Mouse (Mus musculus) adrenal gland, adult 18-20 months (tissue): ENCODE measurements around the gene Wnt4. TPM values are rescaled to one million over a fixed set of nuclear protein-coding genes. Genes with fewer than 3 reads are reported as not detected.

Experiments
- DNase-seq, 2 experiments: peaks; one replicate each; pipeline ENCODE4 v3.0.0; 2021 to 2022; ENCODE audit warnings: low spot score in 2 of 2
- total RNA-seq, 2 experiments: library from RNA; stranded (reverse); gene quantifications; 1 replicate in 1 of 2; 2 replicates in 1 of 2; pipeline ENCODE4 v1.2.3; 2021

The Wnt4 gene
- total RNA-seq, 2 experiments from 2014 or later: 45.5 to 79.4 TPM

DNA sequence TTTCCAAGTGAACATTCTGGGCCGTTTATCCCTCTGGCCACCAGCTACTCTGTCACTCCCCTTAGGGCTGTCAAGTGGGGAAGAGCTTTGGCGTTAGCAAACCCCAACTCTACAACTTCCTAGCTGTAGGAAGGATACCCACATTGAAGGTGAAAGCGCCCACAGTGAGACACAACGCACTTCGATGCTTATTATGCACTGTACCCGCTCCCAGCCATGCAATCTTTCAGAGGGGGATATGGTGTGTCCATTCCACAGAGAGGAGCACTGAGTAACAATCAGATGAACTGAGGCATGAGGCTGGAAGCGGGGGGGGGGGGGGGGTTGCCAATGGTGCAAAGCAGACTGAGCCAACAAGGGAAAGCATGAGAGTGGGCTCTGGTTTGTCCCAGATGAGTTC lies 27.8 kb downstream of the Wnt4 start:
- DNase-seq: no peak

DNA sequence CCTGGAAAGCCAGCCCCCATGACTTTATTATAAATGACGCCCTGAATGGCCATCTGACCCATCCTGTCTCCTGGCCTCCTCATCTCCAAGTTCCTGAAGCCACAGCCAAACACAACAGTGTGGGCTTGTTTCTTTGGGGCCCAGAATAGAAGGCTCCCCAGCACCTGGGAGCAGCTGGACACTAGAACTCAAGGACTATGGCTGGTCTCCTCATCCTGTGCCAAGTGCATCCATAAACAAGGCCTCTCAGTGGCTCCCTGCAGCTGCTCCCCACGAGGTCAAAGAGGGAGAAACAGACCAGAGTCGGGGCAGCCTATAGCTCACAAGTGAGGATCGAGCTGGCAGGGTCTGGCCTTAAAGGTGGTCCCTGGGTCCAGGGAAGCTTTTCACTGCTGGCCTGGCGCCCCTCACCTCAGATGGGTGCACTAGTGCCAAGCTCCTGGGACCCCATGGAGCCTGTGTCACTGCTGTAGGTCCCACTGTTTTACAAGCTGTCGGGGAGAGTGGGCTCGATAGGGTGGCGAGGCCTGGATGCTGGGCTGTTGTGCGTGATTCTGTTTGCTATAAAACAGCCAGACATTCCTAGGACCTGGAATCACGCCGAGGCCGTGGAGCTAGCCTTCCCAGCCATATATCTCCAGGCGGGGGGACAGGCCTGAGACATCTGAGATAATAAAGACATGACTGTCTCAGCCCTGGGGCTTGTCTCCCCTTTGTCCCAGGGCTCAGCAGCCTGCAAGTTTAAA lies 28.7 kb downstream of the Wnt4 start:
- no peak for DNase-seq

DNA sequence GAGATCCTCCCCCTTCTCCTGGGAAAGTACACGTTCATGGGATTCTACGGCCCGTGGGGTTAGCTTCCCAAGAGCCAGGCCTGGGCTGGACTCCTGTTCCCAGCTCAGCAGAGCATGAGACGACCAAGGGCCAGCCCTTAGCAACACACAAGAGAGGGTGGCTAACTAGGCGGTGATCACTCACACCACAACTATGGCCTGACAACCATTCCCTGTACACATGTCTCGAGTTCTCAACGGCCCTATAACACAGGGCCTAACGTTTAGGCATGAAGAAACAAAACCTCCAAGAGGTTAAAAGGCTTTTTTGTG lies 29.2 kb downstream of the Wnt4 start:
- DNase-seq: peak in 1 of 2 experiments; percentile 16

GRCm38 (mm10) chr4:137306991-137307706 lies 29.9 kb downstream of the Wnt4 start:
- DNase-seq: peak in 1 of 2 experiments; percentile 16

DNA sequence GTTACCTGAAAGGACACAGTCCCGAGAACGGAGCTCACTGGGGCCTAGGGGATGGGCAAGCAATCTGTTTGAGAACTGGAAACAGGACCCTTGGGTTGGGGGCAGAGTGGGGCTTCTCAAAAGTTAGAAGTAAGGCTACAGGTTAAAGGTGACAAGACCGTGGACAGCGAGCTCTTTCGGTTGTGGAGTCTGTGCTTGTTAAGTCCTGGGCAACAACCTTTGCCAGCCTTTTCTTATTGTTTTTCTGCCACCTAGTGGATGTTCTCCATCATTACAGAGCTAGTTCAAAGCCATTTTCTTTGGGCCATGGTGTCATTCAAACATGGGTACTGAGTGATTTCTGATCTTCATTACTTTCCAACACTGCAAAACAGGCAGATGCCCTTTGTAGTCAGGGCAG lies 31.1 kb downstream of the Wnt4 start:
- DNase-seq: peak in 1 of 2 experiments; percentile 23

DNA sequence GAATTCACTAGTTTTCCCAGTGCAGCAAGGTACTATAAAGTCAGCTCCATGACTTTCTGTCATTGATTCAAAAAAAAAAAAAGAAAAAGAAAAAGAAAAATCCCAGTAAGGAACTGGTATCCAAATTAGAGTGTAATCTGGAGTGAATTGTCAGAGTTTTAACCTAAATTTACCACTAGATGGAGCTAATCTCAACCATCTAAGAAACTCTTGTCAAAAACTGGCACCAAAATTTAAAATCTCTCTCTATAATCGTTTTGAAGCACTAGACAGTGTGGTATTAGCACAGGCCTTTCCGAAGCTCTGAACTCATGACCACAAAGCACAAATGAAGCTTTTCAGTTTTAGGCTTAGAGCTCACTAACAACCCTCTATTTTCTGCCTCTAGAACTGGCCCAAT lies 36.2 kb downstream of the Wnt4 start:
- DNase-seq: no peak

DNA sequence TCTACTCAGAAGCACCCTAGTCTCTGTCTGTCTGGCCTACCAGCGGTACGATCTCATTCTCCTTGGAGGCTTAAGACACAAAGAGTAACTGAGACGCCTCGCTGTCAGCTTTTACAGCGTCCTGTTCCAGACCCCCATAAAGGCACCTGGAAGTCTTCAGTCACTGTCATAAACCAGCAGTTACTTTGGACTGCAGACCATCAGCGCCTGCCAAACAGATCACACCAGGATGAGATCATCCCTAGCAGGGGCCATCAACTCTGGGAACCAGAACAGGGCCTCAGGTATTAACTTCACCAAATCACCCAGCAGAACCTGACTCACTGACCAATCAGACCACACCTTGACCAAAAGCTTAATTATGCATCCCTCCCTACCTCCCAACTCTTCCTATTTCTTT lies 37.3 kb downstream of the Wnt4 start:
- no peak for DNase-seq

GRCm38 (mm10) chr4:137315061-137315460 lies 37.8 kb downstream of the Wnt4 start:
- no peak for DNase-seq

- peak in 1 of 2 experiments; percentile 7 for DNase-seq
Observed at GRCm38 (mm10) chr4:137316027-137316770, 38.9 kb downstream of the Wnt4 start.

DNA sequence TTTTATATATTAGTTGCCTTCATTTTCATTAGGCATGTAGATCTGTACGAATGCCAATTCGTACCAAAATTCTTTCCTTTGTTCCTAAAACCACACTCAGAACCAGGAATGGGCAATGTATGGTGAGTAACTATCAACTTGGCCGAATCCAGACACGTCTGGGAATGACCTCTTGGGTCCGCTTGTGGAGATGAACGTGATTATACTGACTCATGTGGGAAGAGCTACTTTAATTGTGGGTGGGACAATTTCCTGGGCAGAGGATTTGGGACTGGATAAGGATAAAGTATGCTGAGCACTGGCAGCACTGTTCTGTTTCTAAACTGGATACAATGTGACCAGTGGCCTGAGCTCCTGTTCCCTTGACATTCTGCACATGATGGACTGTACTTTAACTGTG lies 47.6 kb downstream of the Wnt4 start:
- no peak for DNase-seq

DNA sequence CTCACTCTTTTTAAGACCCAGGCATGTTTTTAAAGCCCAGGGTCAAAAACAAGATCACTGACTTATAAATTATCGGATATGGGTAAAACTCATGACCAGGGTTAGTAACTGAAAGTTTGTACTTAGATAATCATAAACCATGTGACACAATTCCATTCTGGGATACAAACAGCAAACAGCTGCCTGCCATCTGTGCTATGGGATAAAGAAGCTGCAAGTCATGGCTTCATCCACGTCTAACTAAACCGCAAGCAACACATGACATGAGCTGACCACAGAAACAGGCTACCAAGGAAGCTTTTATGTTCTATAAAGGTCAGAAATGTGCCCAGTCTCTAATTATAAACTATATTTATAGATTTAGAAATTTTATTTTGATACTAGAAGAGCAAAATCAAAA lies 49.2 kb downstream of the Wnt4 start:
- DNase-seq: no peak

DNA sequence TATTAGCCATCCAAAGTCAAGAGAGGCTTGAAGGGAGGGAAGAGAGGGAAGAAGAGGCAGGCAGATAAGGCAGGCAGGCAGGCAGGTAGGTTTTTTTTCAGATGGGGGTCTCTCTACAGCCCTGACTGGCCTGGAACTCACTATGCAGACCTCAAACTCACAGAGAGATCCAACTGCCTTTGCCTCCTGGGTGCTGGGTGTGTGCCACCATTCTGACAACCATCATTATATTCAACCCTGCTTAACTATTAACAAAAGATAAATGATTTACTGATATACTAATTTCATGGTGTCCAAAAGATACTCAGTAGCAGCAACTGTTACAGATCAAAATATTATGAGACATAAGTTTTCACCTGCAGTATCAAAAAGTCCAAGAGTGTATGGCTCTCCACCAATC lies 54.8 kb downstream of the Wnt4 start:
- DNase-seq: no peak

GRCm38 (mm10) chr4:137336468-137336867 lies 59.2 kb downstream of the Wnt4 start:
- no peak for DNase-seq

- DNase-seq: no peak
Observed at GRCm38 (mm10) chr4:137339415-137339814, 62.1 kb downstream of the Wnt4 start.

- no peak for DNase-seq
Observed at GRCm38 (mm10) chr4:137342816-137343215, 65.5 kb downstream of the Wnt4 start.

GRCm38 (mm10) chr4:137345112-137345511 lies 67.8 kb downstream of the Wnt4 start:
- no peak for DNase-seq

- DNase-seq: no peak
Observed at GRCm38 (mm10) chr4:137345790-137346189, 68.5 kb downstream of the Wnt4 start.

Other genes starting within 250 kb of the Wnt4 start
- gene Zbtb40, start 228.7 kb upstream of the Wnt4 start, total RNA-seq: 10 to 100 TPM; 14.6 to 15.2 TPM
- gene Cdc42, start 80.2 kb downstream of the Wnt4 start, total RNA-seq: 100 to 1,000 TPM; 386 to 454 TPM
- not detected for gene Cela3a, start 132.3 kb downstream of the Wnt4 start, total RNA-seq
- gene Cela3b, start 153.1 kb downstream of the Wnt4 start, total RNA-seq: not detected
- gene 1700013G24Rik, start 175.8 kb downstream of the Wnt4 start, total RNA-seq: not detected
- 100 to 1,000 TPM in 1 of 2 experiments, 10 to 100 TPM in 1; 79.7 to 122 TPM for gene Hspg2, start 191.3 kb downstream of the Wnt4 start, total RNA-seq